Mouse (Mus musculus) lung, embryonic 14.5 days (tissue): ENCODE data around the gene Rapgefl1. TPM values are rescaled to one million over a fixed set of nuclear protein-coding genes. Genes with fewer than 3 reads are reported as not detected.
"Not testable (repeated sequence)": the region's sequence is repeated elsewhere in the genome, so short reads cannot be mapped to it uniquely, and the experiment has no call there.

Experiments
- ATAC-seq: fragments of 200-750 bp; cut with Nextera tagmentation; 2 replicates; pipeline ENCODE4 v1.8.0; 2017; ENCODE audit warnings: mild to moderate bottlenecking, moderate TSS enrichment, moderate library complexity; ENCODE audit not compliant: insufficient read depth
- DNase-seq: peaks from one replicate; pipeline ENCODE4 v3.0.0-alpha.2; 2015
- H3K27ac ChIP-seq: fragments of 300-500 bp; sonication (generic); 2 replicates; pipeline ENCODE4 v1.5.1; 2014; ENCODE audit warnings: low read depth, mild to moderate bottlenecking, moderate library complexity
- H3K27me3 ChIP-seq: fragments of 300-500 bp; sonication (generic); 2 replicates; pipeline ENCODE4 v1.6.1; 2014; ENCODE audit warnings: low read length, control low read depth; ENCODE audit not compliant: insufficient read depth
- H3K36me3 ChIP-seq: fragments of 300-500 bp; sonication (generic); 2 replicates; pipeline ENCODE4 v1.6.1; 2014; ENCODE audit warnings: control low read depth; ENCODE audit not compliant: insufficient read depth
- H3K4me1 ChIP-seq: fragments of 300-500 bp; sonication (generic); 2 replicates; pipeline ENCODE4 v1.6.1; 2014; ENCODE audit warnings: antibody characterized with exemption, control low read depth; ENCODE audit not compliant: insufficient read depth
- H3K4me2 ChIP-seq: fragments of 300-500 bp; sonication (generic); 2 replicates; pipeline ENCODE4 v1.6.1; 2014; ENCODE audit warnings: mild to moderate bottlenecking
- H3K4me3 ChIP-seq: fragments of 300-500 bp; sonication (generic); 2 replicates; pipeline ENCODE4 v1.5.1; 2014; ENCODE audit warnings: low read depth, low read length
- H3K9ac ChIP-seq: fragments of 300-500 bp; sonication (generic); 2 replicates; pipeline ENCODE4 v1.6.1; 2014
- H3K9me3 ChIP-seq: fragments of 300-500 bp; sonication (generic); 2 replicates; pipeline ENCODE4 v1.6.1; 2016; ENCODE audit warnings: low read depth, low read length, control low read depth
- CTCF ChIP-seq: IDR thresholded peaks from 2 replicates; pipeline ENCODE4 v1.5.1; 2016; ENCODE audit warnings: antibody characterized with exemption, low read depth
- WGBS: fragments of 180-500 bp; shearing (Covaris S2); extraction: QIAGEN DNeasy Blood & Tissue Kit; methylation state at CpG from one replicate; pipeline ENCODE4 v1.1.7; 2014; 5-methylcytosine and 5-hydroxymethylcytosine counted together
- polyA plus RNA-seq: library from polyadenylated mRNA; unstranded; fragments of >200 nt; fragmentation: Nextera tagmentation; extraction: Ambion mirVana; gene quantifications from 2 replicates; pipeline ENCODE4 v1.2.1, GENCODE M21; 2014

Gene Rapgefl1
- polyA plus RNA-seq, 1 experiment from 2014 or later = 2.1 TPM

DNA sequence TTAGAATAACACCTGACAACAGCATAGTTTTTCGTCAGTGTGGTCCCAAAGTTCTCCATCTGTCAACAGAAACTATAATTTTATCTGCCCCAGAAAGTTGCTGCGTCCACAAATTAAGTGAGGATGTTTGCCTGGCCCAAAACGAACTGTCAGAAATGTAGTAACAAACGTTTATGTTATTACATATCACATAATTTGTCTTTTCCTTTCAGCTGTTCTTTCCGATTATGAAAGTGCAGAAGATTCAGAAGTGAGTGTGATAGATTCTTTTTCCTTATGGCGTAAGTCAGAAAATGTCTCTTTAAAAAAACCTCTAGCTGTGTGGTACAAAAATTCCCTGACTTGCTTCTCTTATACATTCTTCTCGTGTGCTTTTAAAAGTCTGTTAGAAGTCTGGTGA is 25.9 kb upstream of the Rapgefl1 start:
- 29% methylated on average over 7 of the region's 7 CpGs for WGBS
- peaks cover 9% of the 10 kb centered on the region for H3K4me1 ChIP-seq
- H3K9ac ChIP-seq = peak overlapping the region; percentile 89
- H3K9me3 ChIP-seq = no peaks in the 10 kb centered on the region
- TF ChIP-seq CTCF = no peak
- ATAC-seq = no peak
- DNase-seq = peak; percentile 72
- H3K4me3 ChIP-seq = peak overlapping the region; percentile 84
- peaks cover 65% of the 10 kb centered on the region for H3K36me3 ChIP-seq
- peak overlapping the region; percentile 72 for H3K4me2 ChIP-seq
- H3K27ac ChIP-seq = peak overlapping the region; percentile 96; the same call in 1 of the 2 replicates
- H3K27me3 ChIP-seq = no peaks in the 10 kb centered on the region

DNA sequence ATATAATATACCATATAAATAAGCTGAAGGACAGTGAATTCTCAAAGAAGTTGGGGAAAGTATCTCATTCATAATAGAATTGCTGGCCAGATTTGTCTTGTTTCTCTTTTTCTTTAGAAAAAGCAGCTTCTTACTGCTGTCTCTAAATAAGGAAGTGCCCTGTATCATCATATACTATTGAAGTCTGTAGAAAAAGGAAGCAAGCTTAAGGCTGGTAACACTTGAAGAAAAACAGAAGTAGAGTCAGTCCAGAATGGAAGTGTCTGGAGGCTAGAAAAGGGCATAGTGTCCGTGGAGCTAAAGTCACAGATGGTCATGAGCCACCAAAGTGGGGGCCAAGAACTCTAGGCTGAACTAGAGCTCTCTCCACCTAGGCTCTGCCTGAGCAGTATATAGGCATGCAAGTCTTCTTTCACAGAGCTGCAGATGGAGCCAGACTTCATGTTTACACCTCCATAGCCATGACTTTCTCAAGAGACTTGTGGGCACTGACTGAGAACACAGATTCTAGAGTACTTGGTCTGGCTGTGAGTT is 19.8 kb upstream of the Rapgefl1 start:
- H3K4me2 ChIP-seq = no peak overlapping the region
- H3K9ac ChIP-seq = no peak overlapping the region
- no peak overlapping the region for H3K4me3 ChIP-seq
- no peaks in the 10 kb centered on the region for H3K27me3 ChIP-seq
- H3K9me3 ChIP-seq = no peaks in the 10 kb centered on the region
- H3K36me3 ChIP-seq = peaks cover 95% of the 10 kb centered on the region
- ATAC-seq (no peak), DNase-seq (no peak)
- H3K4me1 ChIP-seq = no peaks in the 10 kb centered on the region
- 92% methylated on average over 1 of the region's 1 CpGs for WGBS
- TF ChIP-seq CTCF = no peak
- no peak overlapping the region for H3K27ac ChIP-seq

DNA sequence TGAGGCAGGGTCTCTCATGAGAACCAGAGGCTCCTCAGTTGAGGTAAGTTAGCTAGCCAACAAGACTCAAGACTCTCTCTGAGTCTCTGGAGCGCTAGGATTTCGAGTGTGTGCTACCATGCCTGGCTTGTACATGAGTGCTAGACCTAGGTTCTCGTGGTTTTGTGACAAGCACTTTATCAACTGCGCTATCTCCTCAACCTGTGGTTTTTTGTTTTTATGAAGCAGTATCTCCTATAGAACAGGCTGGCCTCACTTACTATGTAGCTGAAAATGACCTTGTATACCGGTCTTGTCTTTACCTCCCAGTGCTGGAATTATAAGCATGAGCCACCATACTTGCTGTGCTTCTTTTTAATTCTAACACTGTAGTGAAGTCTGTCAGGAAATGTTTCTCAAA is 15.6 kb upstream of the Rapgefl1 start:
- 93% methylated on average over 5 of the region's 5 CpGs for WGBS
- Histone ChIP-seq H3K36me3 (peaks cover 97% of the 10 kb centered on the region), H3K27me3 (no peaks in the 10 kb centered on the region), H3K4me1 (no peaks in the 10 kb centered on the region), H3K9ac (no peak overlapping the region), H3K4me2 (no peak overlapping the region), H3K4me3 (no peak overlapping the region), H3K9me3 (no peaks in the 10 kb centered on the region), H3K27ac (no peak overlapping the region)
- no peak for TF ChIP-seq CTCF
- DNase-seq = no peak
- ATAC-seq = no peak

DNA sequence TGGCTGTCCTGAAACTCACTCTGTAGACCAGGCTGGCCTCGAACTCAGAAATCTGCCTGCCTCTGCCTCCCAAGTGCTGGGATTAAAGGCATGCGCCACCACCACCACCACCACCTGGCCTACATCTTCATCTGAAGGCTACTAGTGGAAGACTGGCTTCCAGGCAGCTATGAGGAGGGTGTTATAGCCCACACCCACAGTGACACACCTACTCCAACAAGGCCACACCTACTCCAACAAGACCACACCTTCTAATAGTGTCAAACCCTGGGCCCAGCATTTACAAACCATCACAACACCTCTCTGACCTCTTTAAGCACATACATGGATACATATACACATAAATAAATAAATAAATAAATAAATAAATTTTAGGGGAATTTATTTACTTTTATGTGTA is 10.5 kb upstream of the Rapgefl1 start:
- WGBS = 93% methylated on average over 2 of the region's 2 CpGs

DNA sequence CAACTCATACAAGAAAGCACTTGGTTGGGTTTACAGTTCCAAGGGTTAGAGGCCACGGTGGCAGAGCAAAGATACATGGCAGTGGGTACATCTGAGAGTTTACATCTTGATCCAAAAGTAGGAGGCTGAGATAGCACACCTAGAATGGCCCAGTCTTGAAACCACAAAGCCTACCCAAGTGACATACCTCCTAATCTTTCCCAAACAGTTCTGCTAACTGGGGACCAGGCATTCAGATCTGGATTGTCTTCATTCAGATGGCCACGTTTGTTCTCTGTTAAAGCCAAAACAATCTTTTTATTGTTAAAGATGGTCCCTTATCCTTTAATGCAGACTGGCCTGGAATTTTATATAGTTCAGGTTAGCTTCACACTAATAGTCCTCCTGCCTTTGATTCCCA is 8.7 kb upstream of the Rapgefl1 start:
- ATAC-seq = no peak

More for the DNA sequence above, 10.5 kb upstream of the Rapgefl1 start:
- not testable (repeated sequence) for H3K9me3 ChIP-seq, H3K9ac ChIP-seq, H3K4me3 ChIP-seq, H3K4me1 ChIP-seq, H3K27me3 ChIP-seq, ATAC-seq, DNase-seq, H3K27ac ChIP-seq, H3K4me2 ChIP-seq
- H3K36me3 ChIP-seq = peaks cover 91% of the 10 kb centered on the region

DNA sequence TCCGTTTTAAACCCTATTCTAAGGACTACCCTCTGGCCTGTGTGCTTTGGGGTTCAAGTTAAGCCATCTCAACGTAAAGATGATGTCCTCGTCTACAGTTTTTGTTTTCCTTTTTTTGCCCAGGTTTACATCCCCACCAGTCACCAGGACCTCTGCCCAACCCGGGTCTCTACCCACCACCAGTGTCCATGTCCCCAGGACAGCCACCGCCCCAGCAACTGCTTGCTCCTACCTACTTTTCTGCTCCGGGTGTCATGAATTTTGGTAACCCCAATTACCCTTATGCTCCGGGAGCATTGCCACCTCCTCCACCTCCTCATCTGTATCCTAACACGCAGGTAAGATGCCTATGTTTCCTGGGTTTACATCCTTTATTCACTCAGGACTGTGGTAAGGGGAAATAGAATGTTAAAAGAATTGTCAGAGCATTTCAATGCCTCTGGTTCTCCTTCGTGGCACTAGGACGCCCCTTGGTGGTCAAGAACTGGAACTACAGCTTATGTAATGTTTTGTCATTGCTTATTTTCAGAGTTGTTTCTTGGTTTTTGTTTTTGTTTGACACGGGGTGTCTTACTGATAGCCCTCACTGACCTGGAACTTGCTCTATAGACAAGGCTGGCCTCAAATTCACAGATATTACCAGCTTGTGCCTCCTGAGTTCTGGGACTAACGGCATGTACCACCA is 7.4 kb upstream of the Rapgefl1 start:
- no peak overlapping the region for H3K4me2 ChIP-seq
- TF ChIP-seq CTCF = peak; percentile 72
- ATAC-seq = no peak
- H3K27ac ChIP-seq = no peak overlapping the region
- peaks cover 91% of the 10 kb centered on the region for H3K36me3 ChIP-seq
- H3K27me3 ChIP-seq = no peaks in the 10 kb centered on the region
- H3K4me3 ChIP-seq = no peak overlapping the region
- H3K4me1 ChIP-seq = no peaks in the 10 kb centered on the region
- DNase-seq = peak; percentile 75
- no peaks in the 10 kb centered on the region for H3K9me3 ChIP-seq
- no peak overlapping the region for H3K9ac ChIP-seq
- WGBS = 65% methylated on average over 12 of the region's 12 CpGs

More for the DNA sequence above, 8.7 kb upstream of the Rapgefl1 start:
- Histone ChIP-seq H3K36me3 (peaks cover 91% of the 10 kb centered on the region), H3K27ac (no peak overlapping the region), H3K9ac (no peak overlapping the region), H3K27me3 (no peaks in the 10 kb centered on the region), H3K4me1 (no peaks in the 10 kb centered on the region), H3K4me2 (no peak overlapping the region), H3K9me3 (no peaks in the 10 kb centered on the region), H3K4me3 (no peak overlapping the region)
- DNase-seq = no peak
- TF ChIP-seq CTCF = no peak
- 88% methylated on average over 2 of the region's 2 CpGs for WGBS

DNA sequence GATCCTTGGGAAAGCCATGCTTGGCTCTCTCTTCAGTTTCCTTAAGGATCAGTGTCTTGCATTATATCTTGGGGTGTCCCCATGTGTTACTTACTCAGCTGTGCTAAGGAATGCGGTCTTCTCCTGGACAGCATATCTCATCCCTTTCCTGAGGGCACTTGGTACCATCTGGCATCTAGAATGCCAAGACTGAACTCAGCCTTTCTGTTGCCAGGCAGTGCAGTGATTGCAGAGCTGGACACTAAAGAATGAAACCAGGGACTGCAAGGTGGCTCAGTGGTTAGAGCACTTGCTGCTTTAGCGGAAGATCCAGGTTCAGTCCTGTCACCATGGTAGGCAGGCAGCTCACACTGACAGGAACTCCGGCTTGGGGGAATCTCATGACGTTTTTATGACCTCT is 6.7 kb upstream of the Rapgefl1 start:
- H3K27me3 ChIP-seq = no peaks in the 10 kb centered on the region
- no peaks in the 10 kb centered on the region for H3K4me1 ChIP-seq
- no peak overlapping the region for H3K9ac ChIP-seq
- no peak overlapping the region for H3K27ac ChIP-seq
- no peak for TF ChIP-seq CTCF
- DNase-seq (no peak), ATAC-seq (no peak)
- no peaks in the 10 kb centered on the region for H3K9me3 ChIP-seq
- peaks cover 89% of the 10 kb centered on the region for H3K36me3 ChIP-seq
- 64% methylated on average over 4 of the region's 4 CpGs for WGBS
- H3K4me2 ChIP-seq = no peak overlapping the region
- H3K4me3 ChIP-seq = no peak overlapping the region
